Mouse (Mus musculus) myocyte (in vitro differentiated cells): ENCODE data around the gene Pafah1b1. TPM values are rescaled to one million over a fixed set of nuclear protein-coding genes. Genes with fewer than 3 reads are reported as not detected.

Source experiments
- H3K27me3 ChIP-seq: one replicate; pipeline ENCODE4 v1.6.1; 2011; ENCODE audit not compliant: control insufficient read depth, insufficient read depth, insufficient read length
- H3K36me3 ChIP-seq: one replicate; pipeline ENCODE4 v1.6.1; 2011; ENCODE audit not compliant: control insufficient read depth, insufficient read depth
- H3K4me2 ChIP-seq: one replicate; pipeline ENCODE4 v1.6.1; 2011; ENCODE audit warnings: low read depth, control low read depth
- H3K4me3 ChIP-seq: one replicate; pipeline ENCODE4 v1.5.1; 2011; ENCODE audit warnings: mild to moderate bottlenecking, control low read depth, moderate library complexity
- H3K79me2 ChIP-seq: one replicate; pipeline ENCODE4 v1.6.1; 2011; ENCODE audit not compliant: control insufficient read depth, insufficient read depth
- H3ac ChIP-seq: one replicate; pipeline ENCODE4 v1.6.1; 2011; ENCODE audit not compliant: control insufficient read depth, insufficient read length
- CEBPB ChIP-seq: IDR thresholded peaks from 2 replicates; pipeline ENCODE4 v1.6.1; 2011; ENCODE audit warnings: mild to moderate bottlenecking, moderate library complexity; ENCODE audit not compliant: poor library complexity, insufficient read depth, severe bottlenecking
- E2F4 ChIP-seq: IDR thresholded peaks from one replicate; pipeline ENCODE4 v1.6.1; 2011; ENCODE audit warnings: mild to moderate bottlenecking, control low read depth, moderate library complexity; ENCODE audit not compliant: insufficient read depth
- MAX ChIP-seq: IDR thresholded peaks from one replicate; pipeline ENCODE4 v1.6.1; 2011; ENCODE audit warnings: low read depth, mild to moderate bottlenecking, control low read depth
- MYOD1 ChIP-seq, 3 experiments: IDR thresholded peaks; one replicate each; pipeline ENCODE4 v1.6.1; 2011; ENCODE audit warnings: control low read depth in 2 of 3, low read depth in 2 of 3, mild to moderate bottlenecking in 2 of 3, moderate library complexity in 1 of 3; ENCODE audit not compliant: insufficient read length in 2 of 3, control insufficient read depth in 1 of 3
- MYOG ChIP-seq, 3 experiments: IDR thresholded peaks; one replicate each; pipeline ENCODE4 v1.6.1; 2011; ENCODE audit warnings: control low read depth in 2 of 3, low read depth in 2 of 3, mild to moderate bottlenecking in 2 of 3; ENCODE audit not compliant: insufficient read length in 2 of 3, control insufficient read depth in 1 of 3, insufficient read depth in 1 of 3
- POLR2A ChIP-seq: IDR thresholded peaks from one replicate; pipeline ENCODE4 v1.6.1; 2011; ENCODE audit warnings: low read depth, mild to moderate bottlenecking, control low read depth, moderate library complexity; ENCODE audit not compliant: insufficient read length
- POLR2AphosphoS2 ChIP-seq: IDR thresholded peaks from one replicate; pipeline ENCODE4 v1.6.1; 2011; ENCODE audit warnings: low read depth, control low read depth; ENCODE audit not compliant: insufficient read length
- REST ChIP-seq: IDR thresholded peaks from one replicate; pipeline ENCODE4 v1.6.1; 2011; ENCODE audit warnings: mild to moderate bottlenecking, control low read depth, moderate library complexity; ENCODE audit not compliant: insufficient read depth, insufficient read length
- SRF ChIP-seq: IDR thresholded peaks from one replicate; pipeline ENCODE4 v1.6.1; 2011; ENCODE audit warnings: low read depth; ENCODE audit not compliant: control insufficient read depth, insufficient read length
- TCF12 ChIP-seq: IDR thresholded peaks from one replicate; pipeline ENCODE4 v1.6.1; 2011; ENCODE audit warnings: mild to moderate bottlenecking, control low read depth; ENCODE audit not compliant: poor library complexity, insufficient read depth, severe bottlenecking
- TCF3 ChIP-seq: IDR thresholded peaks from one replicate; pipeline ENCODE4 v1.6.1; 2011; ENCODE audit warnings: low read depth, control low read depth; ENCODE audit not compliant: insufficient read length
- USF1 ChIP-seq: IDR thresholded peaks from one replicate; pipeline ENCODE4 v1.6.1; 2011; ENCODE audit warnings: low read depth, mild to moderate bottlenecking, control low read depth, moderate library complexity
- polyA plus RNA-seq: library from polyadenylated mRNA; unstranded; fragments of >200 nt; fragmentation: generic; extraction: Trizol; gene quantifications from one replicate; pipeline ENCODE4 v1.2.1, GENCODE M21; 2012; ENCODE audit warnings: missing spikeins

Pafah1b1 gene
- polyA plus RNA-seq, 1 experiment = 32.6 TPM

DNA sequence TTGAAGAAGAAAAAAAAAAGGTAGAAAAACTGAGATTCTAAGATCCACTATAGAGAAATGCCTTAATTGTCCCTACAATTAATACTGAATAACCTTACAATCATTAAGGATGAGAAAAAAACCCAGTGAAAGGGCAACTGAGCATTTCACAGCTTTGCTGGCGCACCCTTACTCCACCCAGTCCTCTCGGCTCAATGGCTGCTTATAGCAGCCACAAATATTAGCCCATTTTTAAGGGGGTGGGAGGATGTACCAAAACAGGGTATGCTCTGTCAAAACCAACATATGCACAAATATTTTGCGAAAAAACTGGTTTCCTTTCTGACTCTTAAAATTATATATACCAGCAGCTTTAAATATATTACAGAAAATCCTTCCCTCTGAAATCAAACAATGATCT lies 2.5 kb downstream of the Pafah1b1 start:
- Histone ChIP-seq H3K4me2 (peak overlapping the region; percentile 83), H3K27me3 (no peaks in the 10 kb centered on the region), H3K4me3 (peak overlapping the region; percentile 87), H3K79me2 (peaks cover 64% of the 10 kb centered on the region), H3K36me3 (no peaks in the 10 kb centered on the region), H3ac (no peak overlapping the region)
- TF ChIP-seq POLR2A = no peak
- no peak for TF ChIP-seq E2F4

GRCm38 (mm10) chr11:74721141-74721540 lies 3.3 kb downstream of the Pafah1b1 start:
- peak overlapping the region; percentile 83 for H3K4me2 ChIP-seq
- H3ac ChIP-seq = no peak overlapping the region
- TF ChIP-seq USF1 (no peak), POLR2A (no peak), SRF (no peak), TCF3 (no peak), E2F4 (no peak), POLR2AphosphoS2 (no peak), MAX (no peak), MYOD1 (IDR thresholded peaks at IDR 0.05; ENCODE audit: control insufficient read depth in 1 of 3, insufficient read length in 2 of 3, low read depth in 2 of 3) (no peak)
- no peak overlapping the region for H3K4me3 ChIP-seq
- H3K27me3 ChIP-seq = no peaks in the 10 kb centered on the region
- no peaks in the 10 kb centered on the region for H3K36me3 ChIP-seq
- H3K79me2 ChIP-seq = peaks cover 72% of the 10 kb centered on the region

GRCm38 (mm10) chr11:74720668-74721067 lies 3.8 kb downstream of the Pafah1b1 start:
- Histone ChIP-seq H3K79me2 (peaks cover 77% of the 10 kb centered on the region), H3K27me3 (no peaks in the 10 kb centered on the region), H3K4me3 (no peak overlapping the region), H3ac (no peak overlapping the region), H3K36me3 (no peaks in the 10 kb centered on the region), H3K4me2 (peak overlapping the region; percentile 83)
- no peak for TF ChIP-seq E2F4
- no peak for TF ChIP-seq TCF3
- no peak for TF ChIP-seq SRF
- TF ChIP-seq MYOD1 (IDR thresholded peaks at IDR 0.05; ENCODE audit: control insufficient read depth in 1 of 3, insufficient read length in 2 of 3, low read depth in 2 of 3) = no peak
- no peak for TF ChIP-seq POLR2AphosphoS2
- no peak for TF ChIP-seq MYOG (IDR thresholded peaks at IDR 0.05; ENCODE audit: control insufficient read depth in 1 of 3, insufficient read depth in 1 of 3, insufficient read length in 2 of 3, low read depth in 2 of 3)
- no peak for TF ChIP-seq REST
- no peak for TF ChIP-seq CEBPB
- TF ChIP-seq POLR2A = no peak
- TF ChIP-seq TCF12 = no peak
- no peak for TF ChIP-seq MAX
- no peak for TF ChIP-seq USF1

DNA sequence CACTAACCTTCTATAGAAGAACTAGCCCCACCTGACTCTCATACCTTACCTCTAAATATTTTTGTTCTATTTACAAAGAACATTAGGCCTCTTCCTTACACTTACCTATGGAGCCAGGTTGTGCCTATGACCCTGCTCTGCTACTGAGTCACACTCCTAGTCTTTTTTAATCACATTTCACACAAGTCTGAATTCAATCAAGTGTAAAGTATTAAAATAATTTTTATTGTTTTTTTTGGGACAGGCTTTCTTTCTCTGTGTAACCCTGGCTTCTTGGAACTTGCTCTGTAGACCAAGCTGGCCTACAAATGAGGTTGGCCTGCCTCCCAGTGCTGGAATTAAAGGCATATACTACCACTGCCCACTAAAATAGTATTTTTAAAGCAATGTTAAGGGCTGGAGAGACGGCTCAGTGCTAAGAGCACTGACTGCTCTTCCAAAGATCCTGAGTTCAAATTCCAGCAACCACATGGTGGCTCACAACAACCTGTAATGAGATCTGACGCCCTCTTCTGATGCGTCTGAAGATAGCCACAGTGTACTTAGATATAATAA lies 8.4 kb downstream of the Pafah1b1 start:
- Histone ChIP-seq H3ac (no peak overlapping the region), H3K79me2 (peaks cover 96% of the 10 kb centered on the region), H3K4me3 (no peak overlapping the region), H3K27me3 (no peaks in the 10 kb centered on the region), H3K36me3 (no peaks in the 10 kb centered on the region), H3K4me2 (no peak overlapping the region)
- TF ChIP-seq POLR2AphosphoS2 (no peak), MAX (no peak), SRF (no peak), MYOG (IDR thresholded peaks at IDR 0.05; ENCODE audit: control insufficient read depth in 1 of 3, insufficient read depth in 1 of 3, insufficient read length in 2 of 3, low read depth in 2 of 3) (no peak), E2F4 (no peak), CEBPB (no peak), USF1 (no peak), POLR2A (no peak)

DNA sequence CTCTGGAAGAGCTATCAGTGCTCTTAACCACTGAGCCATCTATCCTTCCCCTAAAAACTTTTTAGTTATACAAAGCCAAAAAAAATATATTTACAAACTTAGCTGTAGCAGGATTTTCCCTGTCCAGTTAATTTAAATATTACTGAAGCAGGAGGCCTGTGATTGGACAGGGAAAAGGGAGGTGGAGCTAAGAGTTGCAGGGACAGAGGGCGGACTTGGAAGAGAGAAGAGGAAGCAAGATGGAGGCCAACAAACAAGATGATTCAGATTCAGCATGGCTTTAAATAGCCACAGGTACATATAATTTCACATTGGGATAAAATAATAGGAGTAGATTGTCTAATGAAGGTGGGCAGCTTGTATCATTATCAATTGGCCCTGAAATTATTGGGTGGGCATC lies 13.8 kb downstream of the Pafah1b1 start:
- Histone ChIP-seq H3K27me3 (no peaks in the 10 kb centered on the region), H3K79me2 (peaks cover 99% of the 10 kb centered on the region), H3K4me2 (no peak overlapping the region), H3K36me3 (no peaks in the 10 kb centered on the region), H3K4me3 (no peak overlapping the region), H3ac (no peak overlapping the region)
- no peak for TF ChIP-seq MAX
- no peak for TF ChIP-seq CEBPB
- TF ChIP-seq POLR2A = no peak
- TF ChIP-seq E2F4 = no peak
- no peak for TF ChIP-seq MYOD1 (IDR thresholded peaks at IDR 0.05; ENCODE audit: control insufficient read depth in 1 of 3, insufficient read length in 2 of 3, low read depth in 2 of 3)
- no peak for TF ChIP-seq USF1

DNA sequence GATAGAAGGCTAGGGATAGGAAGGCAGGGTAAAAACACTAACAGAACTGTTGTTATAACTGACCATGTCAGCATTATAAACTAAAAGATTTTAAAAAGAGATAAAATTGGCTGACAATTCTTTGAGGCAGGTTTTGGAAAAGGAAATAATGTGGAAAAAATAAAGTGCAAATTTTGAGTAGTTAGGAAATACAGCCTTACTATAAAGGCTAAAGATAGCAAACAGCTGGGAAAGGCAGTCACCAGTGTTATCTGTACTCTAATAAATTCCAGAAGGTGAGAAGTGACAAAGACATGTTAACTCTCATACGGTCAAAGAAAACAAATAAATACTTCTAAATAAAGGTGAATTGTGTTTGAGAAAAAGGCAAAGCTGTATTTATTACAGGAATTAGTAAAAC lies 15.7 kb downstream of the Pafah1b1 start:
- H3ac ChIP-seq = no peak overlapping the region
- H3K36me3 ChIP-seq = no peaks in the 10 kb centered on the region
- H3K4me3 ChIP-seq = no peak overlapping the region
- H3K27me3 ChIP-seq = no peaks in the 10 kb centered on the region
- H3K4me2 ChIP-seq = no peak overlapping the region
- peaks cover 100% of the 10 kb centered on the region for H3K79me2 ChIP-seq
- TF ChIP-seq SRF = no peak
- TF ChIP-seq MYOG (IDR thresholded peaks at IDR 0.05; ENCODE audit: control insufficient read depth in 1 of 3, insufficient read depth in 1 of 3, insufficient read length in 2 of 3, low read depth in 2 of 3) = no peak
- TF ChIP-seq E2F4 = no peak
- no peak for TF ChIP-seq USF1
- no peak for TF ChIP-seq TCF3
- TF ChIP-seq POLR2AphosphoS2 = no peak
- TF ChIP-seq MAX = no peak
- TF ChIP-seq POLR2A = no peak
- no peak for TF ChIP-seq MYOD1 (IDR thresholded peaks at IDR 0.05; ENCODE audit: control insufficient read depth in 1 of 3, insufficient read length in 2 of 3, low read depth in 2 of 3)
- TF ChIP-seq REST = no peak
- no peak for TF ChIP-seq TCF12
- TF ChIP-seq CEBPB = no peak
